Mouse (Mus musculus): ENCODE data around the gene Aspa.

DNA sequence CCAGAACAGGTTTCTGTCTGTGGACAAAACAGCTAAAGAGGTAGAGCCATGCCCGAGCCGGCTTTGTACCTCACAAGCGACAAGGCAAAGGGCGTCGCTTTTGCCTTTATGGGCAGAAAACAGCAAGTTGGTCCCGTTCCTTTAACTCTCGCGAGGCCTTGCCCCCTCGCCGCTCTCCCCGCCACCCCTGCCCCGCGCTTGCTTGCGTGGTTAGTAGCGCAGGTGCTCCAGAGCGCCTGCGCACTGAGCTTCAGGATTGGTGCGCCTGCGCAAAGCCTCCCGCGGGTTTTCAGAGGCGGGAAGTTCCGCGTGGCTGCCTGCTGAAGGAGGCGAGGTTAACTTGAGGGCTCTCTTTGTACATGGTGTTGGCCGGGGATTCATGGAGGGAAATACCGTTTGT lies at the start of gene Aspa, which contains the start of the genes Gm49340 and Spata22:
- no peak for TF ChIP-seq CTCF (IDR thresholded peaks at IDR 0.05; ENCODE audit: extremely low read depth, insufficient read depth, insufficient read length, insufficient replicate concordance)
- no peak for TF ChIP-seq POLR2A (IDR thresholded peaks at IDR 0.05; ENCODE audit: low read depth, low read length)

Measured in spleen, adult 2 months (tissue).